Mouse (Mus musculus) heart, embryonic 10.5 days (tissue): Measurements from ENCODE around the gene Gins2. TPM values are rescaled to one million over a fixed set of nuclear protein-coding genes. Genes with fewer than 3 reads are reported as not detected.

Experiments used
- DNase-seq: peaks from one replicate; pipeline ENCODE4 v3.0.0-alpha.2; 2017; ENCODE audit warnings: low spot score
- H3K27ac ChIP-seq: fragments of 300-500 bp; sonication (generic); 2 replicates; pipeline ENCODE4 v1.5.1; 2016; ENCODE audit warnings: mild to moderate bottlenecking
- H3K27me3 ChIP-seq: fragments of 300-500 bp; sonication (generic); 2 replicates; pipeline ENCODE4 v1.6.1; 2016; ENCODE audit warnings: mild to moderate bottlenecking; ENCODE audit not compliant: poor library complexity, insufficient read depth, severe bottlenecking
- H3K36me3 ChIP-seq: fragments of 300-500 bp; sonication (generic); 2 replicates; pipeline ENCODE4 v1.6.1; 2016; ENCODE audit warnings: mild to moderate bottlenecking, moderate library complexity
- H3K4me1 ChIP-seq: fragments of 300-500 bp; sonication (generic); 2 replicates; pipeline ENCODE4 v1.6.1; 2016; ENCODE audit warnings: mild to moderate bottlenecking
- H3K4me3 ChIP-seq: fragments of 300-500 bp; sonication (generic); 2 replicates; pipeline ENCODE4 v1.5.1; 2016; ENCODE audit warnings: mild to moderate bottlenecking, moderate library complexity
- H3K9me3 ChIP-seq: fragments of 300-500 bp; sonication (generic); 2 replicates; pipeline ENCODE4 v1.6.1; 2016; ENCODE audit warnings: mild to moderate bottlenecking, moderate library complexity
- WGBS: fragments of 180-500 bp; shearing (Covaris S2); methylation state at CpG from one replicate; pipeline ENCODE4 v1.1.7; 2016; 5-methylcytosine and 5-hydroxymethylcytosine counted together
- polyA plus RNA-seq: library from polyadenylated mRNA; unstranded; fragments of >200 nt; fragmentation: Nextera tagmentation; extraction: Ambion mirVana; gene quantifications from 2 replicates; pipeline ENCODE4 v1.2.1, GENCODE M21; 2016

The Gins2 gene
- polyA plus RNA-seq, 1 experiment from 2014 or later, result 125 TPM

GRCm38 (mm10) chr8:120620441-120620840, 31.3 kb upstream of the Gins2 start:
- H3K27ac ChIP-seq, result peak overlapping the region; percentile 56
- H3K4me1 ChIP-seq, result peaks cover 80% of the 10 kb centered on the region
- 41% methylated on average over 7 of the region's 7 CpGs for WGBS

GRCm38 (mm10) chr8:120619235-120620180, 30.4 kb upstream of the Gins2 start:
- H3K27ac ChIP-seq, result peak overlapping the region; percentile 56
- H3K4me3 ChIP-seq, result no peak overlapping the region
- DNase-seq, result no peak
- H3K9me3 ChIP-seq, result no peaks in the 10 kb centered on the region
- peaks cover 77% of the 10 kb centered on the region for H3K4me1 ChIP-seq
- no peaks in the 10 kb centered on the region for H3K27me3 ChIP-seq
- 73% methylated on average over 11 of the region's 11 CpGs for WGBS
- no peaks in the 10 kb centered on the region for H3K36me3 ChIP-seq

More at GRCm38 (mm10) chr8:120620441-120620840, 31.3 kb upstream of the Gins2 start:
- no peaks in the 10 kb centered on the region for H3K27me3 ChIP-seq
- H3K36me3 ChIP-seq, result no peaks in the 10 kb centered on the region
- no peak overlapping the region for H3K4me3 ChIP-seq
- DNase-seq, result no peak
- H3K9me3 ChIP-seq, result no peaks in the 10 kb centered on the region

GRCm38 (mm10) chr8:120618110-120618509, 29.0 kb upstream of the Gins2 start:
- Histone ChIP-seq H3K4me1 (peaks cover 63% of the 10 kb centered on the region), H3K36me3 (no peaks in the 10 kb centered on the region), H3K9me3 (no peaks in the 10 kb centered on the region), H3K27me3 (no peaks in the 10 kb centered on the region), H3K27ac (peak overlapping the region; percentile 39; the same call in 1 of the 2 replicates), H3K4me3 (0 out of 2 replicates have a peak overlapping the region, but pooled peaks have one; percentile 12)
- DNase-seq, result peak; percentile 89
- WGBS, result 3% methylated on average over 6 of the region's 6 CpGs

- H3K27me3 ChIP-seq, result 0 out of 2 replicates have a peak, but pooled peaks cover 4% of the 10 kb centered on the region
- no peak overlapping the region for H3K4me3 ChIP-seq
- H3K4me1 ChIP-seq, result peaks cover 57% of the 10 kb centered on the region
- peak overlapping the region; percentile 62 for H3K27ac ChIP-seq
- H3K9me3 ChIP-seq, result no peaks in the 10 kb centered on the region
- 34% methylated on average over 7 of the region's 8 CpGs for WGBS
- no peaks in the 10 kb centered on the region for H3K36me3 ChIP-seq
- DNase-seq, result no peak
These were observed 27.8 kb upstream of the Gins2 start for GRCm38 (mm10) chr8:120616663-120617626.

GRCm38 (mm10) chr8:120614491-120614890, 25.4 kb upstream of the Gins2 start:
- Histone ChIP-seq H3K9me3 (no peaks in the 10 kb centered on the region), H3K4me3 (no peak overlapping the region), H3K36me3 (no peaks in the 10 kb centered on the region), H3K27ac (no peak overlapping the region), H3K27me3 (peaks cover 17% of the 10 kb centered on the region), H3K4me1 (peaks cover 36% of the 10 kb centered on the region)
- 91% methylated on average over 3 of the region's 3 CpGs for WGBS
- DNase-seq, result no peak

- H3K27ac ChIP-seq, result no peak overlapping the region
- H3K36me3 ChIP-seq, result no peaks in the 10 kb centered on the region
- H3K9me3 ChIP-seq, result no peaks in the 10 kb centered on the region
- DNase-seq, result no peak
- H3K27me3 ChIP-seq, result peaks cover 25% of the 10 kb centered on the region
- peaks cover 9% of the 10 kb centered on the region for H3K4me1 ChIP-seq
- WGBS, result 87% methylated on average over 6 of the region's 6 CpGs
- no peak overlapping the region for H3K4me3 ChIP-seq
These were observed 21.7 kb upstream of the Gins2 start for GRCm38 (mm10) chr8:120610824-120611223.

GRCm38 (mm10) chr8:120607885-120608284, 18.8 kb upstream of the Gins2 start:
- H3K4me1 ChIP-seq, result peaks cover 7% of the 10 kb centered on the region
- no peak for DNase-seq
- no peaks in the 10 kb centered on the region for H3K36me3 ChIP-seq
- H3K27me3 ChIP-seq, result peaks cover 25% of the 10 kb centered on the region
- 14% methylated on average over 7 of the region's 7 CpGs for WGBS
- H3K4me3 ChIP-seq, result no peak overlapping the region
- no peak overlapping the region for H3K27ac ChIP-seq
- H3K9me3 ChIP-seq, result no peaks in the 10 kb centered on the region

GRCm38 (mm10) chr8:120607460-120607859, 18.4 kb upstream of the Gins2 start:
- no peaks in the 10 kb centered on the region for H3K9me3 ChIP-seq
- H3K4me3 ChIP-seq, result no peak overlapping the region
- peaks cover 11% of the 10 kb centered on the region for H3K4me1 ChIP-seq
- peaks cover 21% of the 10 kb centered on the region for H3K27me3 ChIP-seq
- no peaks in the 10 kb centered on the region for H3K36me3 ChIP-seq
- 80% methylated on average over 9 of the region's 9 CpGs for WGBS
- no peak overlapping the region for H3K27ac ChIP-seq
- DNase-seq, result no peak

- no peak for DNase-seq
- H3K27ac ChIP-seq, result no peak overlapping the region
- 38% methylated on average over 6 of the region's 6 CpGs for WGBS
These were observed 13.6 kb upstream of the Gins2 start for GRCm38 (mm10) chr8:120602672-120603071.

GRCm38 (mm10) chr8:120599504-120599903, 10.4 kb upstream of the Gins2 start:
- Histone ChIP-seq H3K9me3 (no peaks in the 10 kb centered on the region), H3K27me3 (peaks cover 25% of the 10 kb centered on the region), H3K4me3 (no peak overlapping the region), H3K4me1 (peaks cover 16% of the 10 kb centered on the region), H3K36me3 (no peaks in the 10 kb centered on the region), H3K27ac (no peak overlapping the region)
- WGBS, result 46% methylated on average over 7 of the region's 7 CpGs
- DNase-seq, result no peak

More at GRCm38 (mm10) chr8:120602672-120603071, 13.6 kb upstream of the Gins2 start:
- Histone ChIP-seq H3K36me3 (no peaks in the 10 kb centered on the region), H3K4me1 (peaks cover 22% of the 10 kb centered on the region), H3K9me3 (no peaks in the 10 kb centered on the region), H3K4me3 (no peak overlapping the region), H3K27me3 (peaks cover 17% of the 10 kb centered on the region)

- H3K27me3 ChIP-seq, result peaks cover 25% of the 10 kb centered on the region
- H3K27ac ChIP-seq, result 0 out of 2 replicates have a peak overlapping the region, but pooled peaks have one; percentile 53
- peak overlapping the region; percentile 39; the same call in 1 of the 2 replicates for H3K4me3 ChIP-seq
- H3K9me3 ChIP-seq, result no peaks in the 10 kb centered on the region
- no peak for DNase-seq
- WGBS, result 22% methylated on average over 24 of the region's 24 CpGs
- H3K4me1 ChIP-seq, result peaks cover 18% of the 10 kb centered on the region
- no peaks in the 10 kb centered on the region for H3K36me3 ChIP-seq
These were observed 9.5 kb upstream of the Gins2 start for GRCm38 (mm10) chr8:120598579-120598978.

- peaks cover 25% of the 10 kb centered on the region for H3K27me3 ChIP-seq
- WGBS, result 12% methylated on average over 5 of the region's 5 CpGs
- no peak overlapping the region for H3K27ac ChIP-seq
- no peaks in the 10 kb centered on the region for H3K36me3 ChIP-seq
- H3K9me3 ChIP-seq, result no peaks in the 10 kb centered on the region
- H3K4me3 ChIP-seq, result no peak overlapping the region
- H3K4me1 ChIP-seq, result peaks cover 25% of the 10 kb centered on the region
- DNase-seq, result no peak
These were observed 6.9 kb upstream of the Gins2 start for GRCm38 (mm10) chr8:120595963-120596362.
